Mouse (Mus musculus) olfactory bulb, adult 2 months (tissue): ENCODE measurements around the gene Ptpn14.

Experiments
- CTCF ChIP-seq: fragments of 200-500 bp; IDR thresholded peaks from 2 replicates; pipeline ENCODE4 v1.5.1; 2012; ENCODE audit warnings: low read depth, mild to moderate bottlenecking, low read length, moderate library complexity; ENCODE audit not compliant: insufficient read depth
- POLR2A ChIP-seq: fragments of 200-500 bp; IDR thresholded peaks from 2 replicates; pipeline ENCODE4 v1.6.1; 2012; ENCODE audit warnings: mild to moderate bottlenecking, low read depth, low read length, moderate library complexity; ENCODE audit not compliant: insufficient read depth

DNA sequence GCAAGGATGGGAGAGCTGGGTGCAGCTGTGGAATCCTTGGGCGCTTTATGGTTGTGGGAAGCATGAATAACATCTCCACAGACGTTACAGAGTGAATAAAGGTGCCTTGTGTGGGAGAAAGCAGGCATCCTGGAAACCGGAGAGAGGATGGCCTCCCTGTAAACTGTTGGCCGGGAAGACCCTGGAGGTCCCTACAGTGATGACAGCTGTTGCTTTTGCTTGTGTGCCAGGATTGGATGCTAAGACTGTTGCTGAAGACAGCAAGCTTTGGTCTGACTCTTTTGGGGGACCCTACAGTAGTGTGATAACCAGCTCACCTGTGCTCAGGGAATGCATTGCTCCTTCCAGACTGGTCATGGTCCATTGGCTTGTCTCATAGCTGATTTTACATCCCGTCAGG lies 15.1 kb downstream of the Ptpn14 start:
- TF ChIP-seq CTCF (no peak), POLR2A (no peak)
